In the genomic region with DNA sequence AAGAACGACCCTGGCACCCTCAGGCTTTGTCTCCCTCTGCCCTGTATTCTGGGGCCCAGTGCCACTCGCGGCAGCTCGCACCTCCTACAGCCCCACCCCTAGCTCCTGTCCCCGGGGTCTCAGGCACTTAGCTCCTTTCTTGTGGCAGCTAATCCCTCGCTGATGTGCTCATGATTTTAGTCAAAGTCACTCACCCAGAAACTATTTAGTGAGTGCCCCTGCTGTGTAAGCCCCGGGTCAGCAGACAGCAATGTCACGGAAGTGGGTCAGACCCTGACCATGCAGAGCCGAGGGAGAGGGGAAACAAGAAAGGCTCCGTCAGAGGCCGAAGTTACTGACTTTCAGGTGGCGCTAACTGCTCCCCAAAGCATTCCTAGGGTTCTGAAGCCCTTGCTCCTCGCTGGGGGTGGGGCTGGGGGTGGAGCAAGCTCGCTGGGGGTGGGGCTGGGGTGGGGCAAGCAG, we compare ENCODE assay signal across 9 mouse cellular contexts. TPM values are rescaled to one million over a fixed set of nuclear protein-coding genes. Genes with fewer than 3 reads are reported as not detected.
DNase-seq lines count a peak whose midpoint lies in the region; ATAC-seq and TF ChIP-seq lines count a peak whose summit lies in the region.
"Had no signal": no experiment of that assay in that cellular context is flagged by ENCODE, and none has a peak within 500 bp of the region (broad histone marks: within the 10 kb centered on the region; RNA-seq: fewer than 3 reads in every experiment).

No protein-coding gene starts in this region.

- DNase-seq in lung, adult 2 months = peak; percentile 28
- DNase-seq in lung, postnatal 14 days = no peak
- no peak for DNase-seq in hindbrain, embryonic 14.5 days (ENCODE audit: low spot score)
- peak; percentile 7 for DNase-seq in liver, adult 2 months (ENCODE audit: extremely low read depth, low read depth, low spot score)
- DNase-seq in cerebellum, adult 18-20 months = no peak
- DNase-seq in right cerebral cortex, postnatal 14 days = no peak
- DNase-seq in urinary bladder, postnatal 36 days (ENCODE audit: low spot score in 2 of 2) = no peak

- H3K9me3 ChIP-seq in hindbrain, embryonic 14.5 days (ENCODE audit: control insufficient read depth, low read length) = no peaks in the 10 kb centered on the region
- H3K9me3 ChIP-seq: megakaryocyte, embryonic 14.5 days had no signal

- no peak for ATAC-seq in hindbrain, embryonic 14.5 days (ENCODE audit: low FRiP score)

- H3K4me2 ChIP-seq in hindbrain, embryonic 14.5 days (replicated peaks) = peak overlapping the region; percentile 33

- H3K27ac ChIP-seq in hindbrain, embryonic 14.5 days = no peak overlapping the region
- H3K27ac ChIP-seq in liver, adult 2 months (replicated peaks; ENCODE audit: insufficient read depth, low read depth, low read length) = no peak overlapping the region
- no peak overlapping the region for H3K27ac ChIP-seq in small intestine, adult 2 months (ENCODE audit: insufficient read depth, low read depth, low read length)

- no peak overlapping the region for H3K4me3 ChIP-seq in lung, adult 2 months (replicated peaks; ENCODE audit: extremely low read depth, low read depth, low read length)
- H3K4me3 ChIP-seq in hindbrain, embryonic 14.5 days (replicated peaks; ENCODE audit: low read length) = no peak overlapping the region
- H3K4me3 ChIP-seq in liver, adult 2 months (ENCODE audit: insufficient read depth, low read depth, low read length) = no peak overlapping the region
- H3K4me3 ChIP-seq in small intestine, adult 2 months (ENCODE audit: low read depth, low read length) = peak overlapping the region; percentile 39
- H3K4me3 ChIP-seq: megakaryocyte, embryonic 14.5 days had no signal

- TF ChIP-seq CTCF in lung, adult 2 months (IDR thresholded peaks at IDR 0.05; ENCODE audit: insufficient read depth, low read length) = no peak
- no peak for TF ChIP-seq CTCF in liver, adult 2 months (IDR thresholded peaks at IDR 0.05; ENCODE audit: low read depth, low read length)
- TF ChIP-seq CTCF in small intestine, adult 2 months (IDR thresholded peaks at IDR 0.05; ENCODE audit: extremely low read depth, insufficient read length, insufficient replicate concordance, low read depth, low read length) = no peak

- H3K36me3 ChIP-seq in hindbrain, embryonic 14.5 days (replicated peaks; ENCODE audit: control insufficient read depth, insufficient read depth) = no peaks in the 10 kb centered on the region
- H3K36me3 ChIP-seq in liver, adult 2 months (ENCODE audit: control insufficient read depth, insufficient read depth, low read length) = no peaks in the 10 kb centered on the region
- H3K36me3 ChIP-seq in small intestine, adult 2 months (ENCODE audit: control insufficient read depth, insufficient read depth, low read length) = no peaks in the 10 kb centered on the region

- TF ChIP-seq POLR2A in lung, adult 2 months (IDR thresholded peaks at IDR 0.05; ENCODE audit: borderline replicate concordance, extremely low read depth, low read depth, low read length) = no peak
- TF ChIP-seq POLR2A in liver, adult 2 months (IDR thresholded peaks at IDR 0.05; ENCODE audit: extremely low read depth, insufficient read depth, low read length) = no peak
- TF ChIP-seq POLR2A in small intestine, adult 2 months (IDR thresholded peaks at IDR 0.05; ENCODE audit: low read depth, low read length) = no peak

- WGBS in lung, adult 2 months = 7% methylated on average over 14 of the region's 14 CpGs
- WGBS in hindbrain, embryonic 14.5 days = 1% methylated on average over 14 of the region's 14 CpGs
- 7% methylated on average over 14 of the region's 14 CpGs for WGBS in liver, adult 2 months
- WGBS in small intestine, adult 2 months = 8% methylated on average over 14 of the region's 14 CpGs

- H3K79me2 ChIP-seq in liver, adult 2 months (ENCODE audit: control insufficient read depth, insufficient read depth, low read length) = no peaks in the 10 kb centered on the region

- peaks cover 6% of the 10 kb centered on the region; the same call in 1 of the 2 replicates for H3K27me3 ChIP-seq in hindbrain, embryonic 14.5 days (ENCODE audit: control insufficient read depth, insufficient read depth, low read length)
- H3K27me3 ChIP-seq in liver, adult 2 months (ENCODE audit: control insufficient read depth, insufficient read depth, low read length) = peaks cover 8% of the 10 kb centered on the region; the same call in 1 of the 2 replicates
- no peaks in the 10 kb centered on the region for H3K27me3 ChIP-seq in small intestine, adult 2 months (ENCODE audit: control insufficient read depth, insufficient read depth, low read length)

- peak overlapping the region; percentile 16; the same call in 1 of the 2 replicates for H3K9ac ChIP-seq in hindbrain, embryonic 14.5 days
- no peak overlapping the region for H3K9ac ChIP-seq in liver, adult 2 months (ENCODE audit: low read depth, low read length)

- no peaks in the 10 kb centered on the region for H3K4me1 ChIP-seq in lung, adult 2 months (ENCODE audit: control insufficient read depth, insufficient read depth, low read length)
- H3K4me1 ChIP-seq in hindbrain, embryonic 14.5 days (replicated peaks; ENCODE audit: control insufficient read depth, insufficient read depth, low read length) = peaks cover 12% of the 10 kb centered on the region; the same call in 1 of the 2 replicates
- peaks cover 4% of the 10 kb centered on the region for H3K4me1 ChIP-seq in liver, adult 2 months (ENCODE audit: control insufficient read depth, insufficient read depth, low read length)
- no peaks in the 10 kb centered on the region; the same call in 1 of the 2 replicates for H3K4me1 ChIP-seq in small intestine, adult 2 months (ENCODE audit: control insufficient read depth, insufficient read depth, insufficient read length, low read length)

RNA-seq across cellular contexts. Expression of a gene that starts 14.7 kb away (rescaled TPM):
- 56.7 and 62.3 TPM in 2 replicates for polyA plus RNA-seq in lung, adult 2 months (2012; rRNA removed)
- polyA plus RNA-seq in hindbrain, embryonic 14.5 days (2014; fragmentation: Nextera tagmentation; extraction: Ambion mirVana) = 3.5 and 4.8 TPM in 2 replicates
- under 0.01 and 0.07 TPM in 2 replicates for total RNA-seq in liver, adult 2 months (2014; rRNA removed)
- polyA plus RNA-seq in liver, adult 2 months (2012; rRNA removed) = 0.28 TPM in 1 of 2 replicates, not detected in the other
- polyA plus RNA-seq in small intestine, adult 2 months (2012; rRNA removed) = 10.0 and 11.4 TPM in 2 replicates

Comparison
In these comparisons a context has a peak if more than half of its experiments do, and no peak if none do; other contexts are left out.
1. DNase-seq: peak in lung, adult 2 months (single experiment) and liver, adult 2 months (single experiment); none in lung, postnatal 14 days (single experiment), hindbrain, embryonic 14.5 days (single experiment), cerebellum, adult 18-20 months (0 of 2), right cerebral cortex, postnatal 14 days (single experiment) and urinary bladder, postnatal 36 days (0 of 2).